Mouse (Mus musculus) forebrain, embryonic 13.5 days (tissue): ENCODE data around the gene Gja6. TPM values are rescaled to one million over a fixed set of nuclear protein-coding genes. Genes with fewer than 3 reads are reported as not detected.

Experiments
- ATAC-seq: fragments of 200-750 bp; cut with Nextera tagmentation; 2 replicates; pipeline ENCODE4 v1.8.0; 2017
- H3K27ac ChIP-seq: fragments of 300-500 bp; sonication (generic); 2 replicates; pipeline ENCODE4 v1.5.1; 2015; ENCODE audit warnings: inconsistent platforms, mild to moderate bottlenecking, moderate library complexity
- H3K27me3 ChIP-seq: fragments of 300-500 bp; sonication (generic); 2 replicates; pipeline ENCODE4 v1.6.1; 2015; ENCODE audit warnings: mild to moderate bottlenecking, inconsistent platforms
- H3K36me3 ChIP-seq: fragments of 300-500 bp; sonication (generic); 2 replicates; pipeline ENCODE4 v1.6.1; 2015; ENCODE audit warnings: mild to moderate bottlenecking, inconsistent platforms; ENCODE audit not compliant: poor library complexity, severe bottlenecking
- H3K4me1 ChIP-seq: fragments of 300-500 bp; sonication (generic); 2 replicates; pipeline ENCODE4 v1.6.1; 2015; ENCODE audit warnings: inconsistent platforms
- H3K4me2 ChIP-seq: fragments of 300-500 bp; sonication (generic); 2 replicates; pipeline ENCODE4 v1.6.1; 2015; ENCODE audit warnings: inconsistent platforms, mild to moderate bottlenecking, moderate library complexity
- H3K4me3 ChIP-seq: fragments of 300-500 bp; sonication (generic); 2 replicates; pipeline ENCODE4 v1.5.1; 2015; ENCODE audit warnings: mild to moderate bottlenecking, inconsistent platforms
- H3K9ac ChIP-seq: fragments of 300-500 bp; sonication (generic); 2 replicates; pipeline ENCODE4 v1.6.1; 2015; ENCODE audit warnings: mild to moderate bottlenecking, inconsistent platforms
- H3K9me3 ChIP-seq: fragments of 300-500 bp; sonication (generic); replicated peaks from 2 replicates; pipeline ENCODE4 v1.6.1; 2016; ENCODE audit warnings: inconsistent platforms
- WGBS: fragments of 180-500 bp; shearing (Covaris S2); methylation state at CpG from one replicate; pipeline ENCODE4 v1.1.7; 2015; 5-methylcytosine and 5-hydroxymethylcytosine counted together
- polyA plus RNA-seq: library from polyadenylated mRNA; unstranded; fragments of >200 nt; fragmentation: Nextera tagmentation; extraction: Ambion mirVana; gene quantifications from 2 replicates; pipeline ENCODE4 v1.2.1, GENCODE M21; 2015

Gja6 gene
- polyA plus RNA-seq, 1 experiment from 2014 or later, result 0.10 TPM

GRCm38 (mm10) chrX:160886301-160886700 lies 20.6 kb downstream of the Gja6 start:
- Histone ChIP-seq H3K27ac (no peak overlapping the region), H3K4me1 (no peaks in the 10 kb centered on the region), H3K4me3 (no peak overlapping the region), H3K9ac (no peak overlapping the region), H3K36me3 (no peaks in the 10 kb centered on the region), H3K9me3 (no peaks in the 10 kb centered on the region), H3K27me3 (peaks cover 3% of the 10 kb centered on the region; the same call in 1 of the 2 replicates), H3K4me2 (no peak overlapping the region)
- 54% methylated on average over 2 of the region's 2 CpGs for WGBS
- ATAC-seq, result no peak

GRCm38 (mm10) chrX:160866576-160866975 lies 40.3 kb downstream of the Gja6 start:
- H3K27me3 ChIP-seq, result peaks cover 15% of the 10 kb centered on the region; the same call in 1 of the 2 replicates
- no peak overlapping the region for H3K27ac ChIP-seq
- no peak overlapping the region for H3K4me2 ChIP-seq
- peak; percentile 51; the same call in 1 of the 2 replicates for ATAC-seq
- no peak overlapping the region for H3K9ac ChIP-seq
- no peaks in the 10 kb centered on the region for H3K4me1 ChIP-seq
- no peak overlapping the region for H3K4me3 ChIP-seq
- no peaks in the 10 kb centered on the region for H3K9me3 ChIP-seq
- WGBS, result 87% methylated on average over 4 of the region's 4 CpGs
- no peaks in the 10 kb centered on the region for H3K36me3 ChIP-seq

GRCm38 (mm10) chrX:160865022-160865421 lies 41.8 kb downstream of the Gja6 start:
- WGBS, result 26% methylated on average over 4 of the region's 4 CpGs
- H3K4me3 ChIP-seq, result no peak overlapping the region
- H3K9ac ChIP-seq, result no peak overlapping the region
- no peaks in the 10 kb centered on the region for H3K4me1 ChIP-seq
- no peak for ATAC-seq
- no peaks in the 10 kb centered on the region for H3K36me3 ChIP-seq
- H3K27ac ChIP-seq, result no peak overlapping the region
- no peaks in the 10 kb centered on the region for H3K9me3 ChIP-seq
- peaks cover 15% of the 10 kb centered on the region; the same call in 1 of the 2 replicates for H3K27me3 ChIP-seq
- no peak overlapping the region for H3K4me2 ChIP-seq

- no peak for ATAC-seq
- WGBS, result 62% methylated on average over 4 of the region's 4 CpGs
- Histone ChIP-seq H3K9me3 (no peaks in the 10 kb centered on the region), H3K36me3 (no peaks in the 10 kb centered on the region), H3K4me2 (no peak overlapping the region), H3K27ac (no peak overlapping the region), H3K27me3 (peaks cover 15% of the 10 kb centered on the region; the same call in 1 of the 2 replicates), H3K9ac (no peak overlapping the region), H3K4me3 (no peak overlapping the region), H3K4me1 (no peaks in the 10 kb centered on the region)
Measured at GRCm38 (mm10) chrX:160863689-160864383, 43.0 kb downstream of the Gja6 start.

Other genes with a start within 250 kb of the Gja6 start
- gene Ppef1, start 171.3 kb downstream of the Gja6 start, polyA plus RNA-seq, result 0.26 and 0.76 TPM in 2 replicates
- 0.05 TPM in 1 of 2 replicates, not detected in the other for gene Rs1, start 139.0 kb downstream of the Gja6 start, polyA plus RNA-seq
- gene Cdkl5, start 87.7 kb upstream of the Gja6 start, polyA plus RNA-seq, result 4.3 and 4.8 TPM in 2 replicates
- gene Scml2, start 210.1 kb upstream of the Gja6 start, polyA plus RNA-seq, result 2.2 and 3.2 TPM in 2 replicates